Mouse (Mus musculus) small intestine, adult 10 weeks (tissue): ENCODE measurements around the gene Gm36245. TPM values are rescaled to one million over a fixed set of nuclear protein-coding genes. Genes with fewer than 3 reads are reported as not detected.

ENCODE experiments used
- polyA plus RNA-seq: library from polyadenylated mRNA; stranded (reverse); fragments of 350-450 nt; fragmentation: Illumina TruSeq; extraction: RNeasy Lipid Tissue Mini Kit (QIAGEN cat#74804); gene quantifications from one replicate; pipeline ENCODE4 v1.2.3, GENCODE M21; 2014; ENCODE audit warnings: low replicate concordance

Gm36245 gene
- polyA plus RNA-seq, result not detected

DNA sequence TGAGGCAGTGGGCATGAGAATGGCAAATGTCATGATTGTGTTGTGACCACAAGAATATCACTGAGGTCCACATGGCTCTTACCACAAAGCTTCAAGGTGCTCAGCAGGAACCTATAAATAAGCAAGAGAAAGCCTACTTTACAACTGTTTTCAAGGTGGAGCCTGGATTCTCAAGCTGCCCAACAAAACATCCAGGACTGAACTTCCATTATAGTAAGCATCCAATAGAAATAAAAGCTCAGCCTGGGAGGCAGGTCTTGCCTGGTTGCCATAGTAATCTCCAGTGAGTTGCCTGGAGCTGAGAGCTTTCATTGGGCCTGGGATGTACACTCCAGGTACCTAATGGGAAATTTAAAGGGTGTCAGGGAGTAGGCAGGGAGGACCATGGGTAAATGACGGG, at the start of gene Gm36245:
Gene Gm36245, plus strand, starts transcription at position 301 of the 400 bp plus-strand sequence.

DNA sequence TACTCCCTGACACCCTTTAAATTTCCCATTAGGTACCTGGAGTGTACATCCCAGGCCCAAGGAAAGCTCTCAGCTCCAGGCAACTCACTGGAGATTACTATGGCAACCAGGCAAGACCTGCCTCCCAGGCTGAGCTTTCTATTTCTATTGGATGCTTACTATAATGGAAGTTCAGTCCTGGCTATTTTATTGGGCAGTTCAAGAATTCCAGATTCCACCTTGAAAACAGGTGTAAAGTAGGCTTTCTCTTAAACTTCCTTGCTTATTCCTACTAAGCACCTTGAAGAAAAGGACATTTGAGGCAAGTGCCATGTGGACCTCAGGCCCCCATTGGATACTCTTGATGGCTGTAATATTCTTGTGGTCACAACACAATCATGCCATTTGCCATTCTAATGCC, 37.3 kb upstream of the Gm36245 start, which contains the start of gene 1700025B11Rik:
Gene 1700025B11Rik, minus strand, starts transcription at position 101 of the 400 bp plus-strand sequence.

DNA sequence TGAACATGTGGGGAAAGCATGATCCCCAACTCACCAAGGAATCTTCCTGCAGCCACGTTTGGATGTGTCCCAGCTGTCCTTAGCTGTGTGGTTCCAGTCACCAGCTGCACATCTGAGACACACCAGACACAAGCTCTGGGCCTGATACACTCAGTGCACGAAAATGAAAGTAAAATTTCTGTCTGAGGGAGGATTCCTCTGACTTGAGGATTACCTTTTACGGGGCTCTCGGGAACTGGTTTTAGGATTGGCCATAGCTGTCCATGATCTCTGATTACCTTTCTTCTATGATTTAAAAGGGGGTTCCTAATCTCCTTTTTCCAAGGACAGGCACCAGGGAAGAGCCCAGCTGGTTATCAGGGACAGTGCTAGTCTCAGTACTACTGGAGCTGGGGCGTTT, 3.1 kb upstream of the Gm36245 start, which contains the start of gene Apol10b:
Gene Apol10b, minus strand, starts transcription at position 165 of the 400 bp plus-strand sequence.

DNA sequence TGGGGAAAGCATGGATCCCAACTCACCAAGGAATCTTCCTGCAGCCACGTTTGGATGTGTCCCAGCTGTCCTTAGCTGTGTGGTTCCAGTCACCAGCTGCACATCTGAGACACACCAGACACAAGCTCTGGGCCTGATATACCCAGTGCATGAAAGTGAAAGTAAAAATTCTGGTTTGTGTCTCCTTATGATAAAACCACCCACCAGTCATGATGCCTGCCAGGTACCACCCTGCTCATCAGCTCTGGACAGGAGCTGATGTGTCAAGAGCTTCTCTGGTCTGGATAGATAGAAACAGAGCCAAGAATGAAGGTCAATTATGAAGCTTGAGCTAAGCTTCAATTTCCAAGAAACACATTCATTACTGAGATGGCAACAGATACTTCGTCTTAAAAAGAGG, 44.1 kb downstream of the Gm36245 start, which contains the start of gene Apol11b:
Gene Apol11b, minus strand, starts transcription at position 111 of the 400 bp plus-strand sequence.

Other genes starting within 250 kb of the Gm36245 start
- 256 TPM for gene Apol7a, start 200.1 kb upstream of the Gm36245 start, polyA plus RNA-seq
- 9.9 TPM for gene Apol9a, start 188.1 kb upstream of the Gm36245 start, polyA plus RNA-seq
- 2.6 TPM for gene Apol7b, start 151.8 kb upstream of the Gm36245 start, polyA plus RNA-seq
- 204 TPM for gene Apol10a, start 122.2 kb upstream of the Gm36245 start, polyA plus RNA-seq
- gene Apol11a, start 91.0 kb upstream of the Gm36245 start, polyA plus RNA-seq, result not detected
- gene Apol7c, start 65.9 kb upstream of the Gm36245 start, polyA plus RNA-seq, result 58.8 TPM
- gene 1700025B11Rik, start 37.4 kb upstream of the Gm36245 start, polyA plus RNA-seq, result not detected
- gene Apol10b, start 3.1 kb upstream of the Gm36245 start, polyA plus RNA-seq, result 7.6 TPM
- not detected for gene Apol11b, start 44.0 kb downstream of the Gm36245 start, polyA plus RNA-seq
- 18.3 TPM for gene Apol7e, start 99.6 kb downstream of the Gm36245 start, polyA plus RNA-seq
- 2.5 TPM for gene Apol9b, start 129.8 kb downstream of the Gm36245 start, polyA plus RNA-seq
- gene Apol8, start 157.7 kb downstream of the Gm36245 start, polyA plus RNA-seq, result 0.15 TPM
- gene Myh9, start 242.9 kb downstream of the Gm36245 start, polyA plus RNA-seq, result 5.8 TPM